Mouse (Mus musculus): ENCODE data around the gene Slc35g3.

DNA sequence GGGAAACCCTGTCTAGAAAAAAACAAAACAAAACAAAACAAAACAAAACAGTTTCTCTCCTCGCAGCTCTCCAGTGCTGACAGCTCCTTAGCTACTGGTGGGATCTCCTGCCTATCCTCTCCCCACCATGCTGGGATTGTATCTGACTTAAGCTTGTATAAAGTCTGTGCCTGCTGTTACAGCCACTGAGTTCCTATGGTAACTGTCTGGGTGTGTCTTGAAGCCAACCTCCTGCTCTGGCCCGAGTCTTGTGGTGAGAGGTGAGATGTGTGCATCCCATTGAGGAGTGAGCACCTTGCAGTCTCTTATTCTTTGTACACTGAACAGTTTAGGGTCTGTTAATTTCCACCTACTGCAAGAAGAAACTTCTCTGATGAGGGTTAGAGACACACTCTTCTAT lies 38.7 kb downstream of the Slc35g3 start:
- TF ChIP-seq POLR2A (IDR thresholded peaks at IDR 0.05; ENCODE audit: control insufficient read depth, extremely low read depth, insufficient read depth, low read length, poor library complexity) (no peak), CTCF (IDR thresholded peaks at IDR 0.05; ENCODE audit: borderline replicate concordance, control insufficient read depth, extremely low read depth, insufficient read depth, low read length, poor library complexity) (no peak)

Measured in thymus, adult 2 months (tissue).